Mouse (Mus musculus) ES-E14 (cell line): Measurements from ENCODE around the gene Lmntd1. TPM values are rescaled to one million over a fixed set of nuclear protein-coding genes. Genes with fewer than 3 reads are reported as not detected.

Experiments used
- DNase-seq: peaks from one replicate; pipeline ENCODE4 v3.0.0-alpha.2; 2013; ENCODE audit warnings: low read depth, low spot score
- H3K27ac ChIP-seq: 2 replicates; pipeline ENCODE4 v1.5.1; 2012; ENCODE audit warnings: low read depth, mild to moderate bottlenecking, low read length, moderate library complexity, mixed read lengths; ENCODE audit not compliant: poor library complexity, insufficient read depth, severe bottlenecking
- H3K36me3 ChIP-seq: 2 replicates; pipeline ENCODE4 v1.6.1; 2012; ENCODE audit warnings: mild to moderate bottlenecking, low read length, moderate library complexity, mixed read lengths; ENCODE audit not compliant: control insufficient read depth, poor library complexity, insufficient read depth, severe bottlenecking
- H3K4me1 ChIP-seq, 2 experiments: fragments of 150-350 bp in 1 of 2; sonication (generic) in 1 of 2; 2 replicates each; pipeline ENCODE4 v1.6.1; 2012; ENCODE audit warnings: low read length in 2 of 2, mild to moderate bottlenecking in 1 of 2, mixed read lengths in 1 of 2; ENCODE audit not compliant: control insufficient read depth in 2 of 2, insufficient read depth in 2 of 2, poor library complexity in 1 of 2
- H3K4me3 ChIP-seq, 2 experiments: fragments of 150-350 bp in 1 of 2; sonication (generic) in 1 of 2; 2 replicates each; pipeline ENCODE4 v1.5.1; 2012; ENCODE audit warnings: low read length in 2 of 2, low read depth in 1 of 2, mild to moderate bottlenecking in 1 of 2, mixed read lengths in 1 of 2; ENCODE audit not compliant: insufficient read depth in 1 of 2, poor library complexity in 1 of 2, severe bottlenecking in 1 of 2
- H3K9ac ChIP-seq: 2 replicates; pipeline ENCODE4 v1.6.1; 2012; ENCODE audit warnings: low read depth, mild to moderate bottlenecking, low read length, mixed read lengths; ENCODE audit not compliant: poor library complexity, insufficient read depth, severe bottlenecking
- H3K9me3 ChIP-seq: fragments of 150-350 bp; sonication (generic); 2 replicates; pipeline ENCODE4 v1.6.1; 2012; ENCODE audit warnings: low read depth, mild to moderate bottlenecking, low read length; ENCODE audit not compliant: control insufficient read depth, insufficient read depth
- CHD2 ChIP-seq: IDR thresholded peaks from 2 replicates; pipeline ENCODE4 v1.6.1; 2014; ENCODE audit warnings: mild to moderate bottlenecking, low read depth, low read length, inconsistent platforms
- HCFC1 ChIP-seq: IDR thresholded peaks from 2 replicates; pipeline ENCODE4 v1.6.1; 2012; ENCODE audit warnings: low read length, inconsistent platforms, borderline replicate concordance; ENCODE audit not compliant: insufficient read depth
- MAFK ChIP-seq: IDR thresholded peaks from 2 replicates; pipeline ENCODE4 v1.6.1; 2014; ENCODE audit warnings: mild to moderate bottlenecking, low read depth, low read length, inconsistent platforms; ENCODE audit not compliant: insufficient read depth
- ZC3H11A ChIP-seq: IDR thresholded peaks from 2 replicates; pipeline ENCODE4 v1.6.1; 2012; ENCODE audit warnings: low read depth, mild to moderate bottlenecking, inconsistent platforms, low read length, borderline replicate concordance
- ZNF384 ChIP-seq: IDR thresholded peaks from 2 replicates; pipeline ENCODE4 v1.6.1; 2012; ENCODE audit warnings: low read depth, low read length, inconsistent platforms
- in situ Hi-C, 2 experiments: fragments of 600-800 bp; cut with MboI; formaldehyde crosslinking; loops; one replicate each; pipeline ENCODE4 v1.15.1; 2025; ENCODE audit warnings: low sequenced_read_pairs in 2 of 2, inconsistent platforms in 1 of 2; ENCODE audit not compliant: unreplicated experiment in 2 of 2
- total RNA-seq: library from RNA; depleted of rRNA; stranded (reverse); fragments of 300-350 nt; gene quantifications from 2 replicates; pipeline ENCODE4 v1.2.3, GENCODE M21; 2012

The Lmntd1 gene
- total RNA-seq, 1 experiment = not detected

DNA sequence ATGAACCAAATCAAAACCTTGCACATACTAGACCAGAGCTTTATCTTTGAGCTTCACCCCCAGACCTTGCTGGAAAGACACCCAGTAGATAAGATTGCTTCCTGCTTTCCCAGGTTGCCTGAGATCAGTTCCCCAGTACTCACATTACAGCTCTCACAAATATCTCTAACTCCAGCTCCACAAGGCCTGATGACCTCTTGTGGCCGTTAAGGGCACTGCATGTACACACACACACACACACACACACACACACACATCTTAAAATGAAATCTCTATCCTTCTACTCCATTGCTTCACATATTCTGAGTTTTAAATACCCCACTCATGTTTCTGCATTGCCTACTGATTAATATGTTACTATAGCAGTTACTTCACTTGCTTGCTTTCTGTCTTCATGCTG is 41.6 kb upstream of the Lmntd1 start:
- Histone ChIP-seq H3K4me3 (no peak overlapping the region), H3K4me1 (no peaks in the 10 kb centered on the region), H3K36me3 (no peaks in the 10 kb centered on the region), H3K9me3 (no peaks in the 10 kb centered on the region), H3K9ac (no peak overlapping the region), H3K27ac (no peak overlapping the region)
- in situ Hi-C loops = no loop called here
- no peak for DNase-seq
- TF ChIP-seq CHD2 = no peak
- TF ChIP-seq MAFK = no peak
- peak; percentile 24; the same call in 1 of the 2 replicates for TF ChIP-seq ZC3H11A

DNA sequence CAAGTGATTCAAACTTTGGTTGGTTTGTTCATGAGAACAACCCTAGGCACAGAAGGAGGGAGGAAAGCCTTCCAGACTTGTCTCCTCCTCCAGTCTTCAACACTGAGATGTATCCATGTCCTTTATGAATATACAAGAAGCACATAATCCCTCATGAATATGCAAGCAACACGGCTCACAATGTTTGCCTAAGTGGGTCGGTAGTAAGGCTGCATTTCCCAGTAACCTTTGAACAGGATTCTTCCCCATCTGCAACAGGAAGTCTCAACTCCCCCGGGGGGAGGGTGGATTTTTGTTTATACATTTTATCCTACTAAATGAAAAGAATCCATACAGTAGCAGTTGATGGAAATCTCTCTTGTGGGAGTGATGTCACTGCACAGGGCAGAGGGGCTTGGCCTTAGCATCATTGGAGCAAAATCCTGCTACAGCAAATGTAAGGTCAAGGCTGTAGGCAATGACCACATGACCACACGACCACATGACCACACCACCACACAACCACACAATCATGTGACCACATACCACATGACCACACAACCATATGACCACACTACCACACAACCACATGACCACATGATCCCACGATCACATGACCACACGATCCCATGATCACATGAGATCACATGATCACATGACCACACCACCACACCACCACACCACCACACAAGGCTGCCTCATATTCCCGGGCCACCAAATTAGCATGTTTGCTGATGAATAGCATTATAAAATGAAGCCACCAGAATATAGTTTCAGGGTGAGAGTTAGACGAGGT is 40.1 kb upstream of the Lmntd1 start:
- Histone ChIP-seq H3K4me1 (no peaks in the 10 kb centered on the region), H3K4me3 (no peak overlapping the region), H3K27ac (no peak overlapping the region), H3K36me3 (no peaks in the 10 kb centered on the region), H3K9me3 (no peaks in the 10 kb centered on the region), H3K9ac (no peak overlapping the region)
- in situ Hi-C loops = no loop called here
- no peak for DNase-seq
- TF ChIP-seq HCFC1 (no peak), ZNF384 (no peak), MAFK (no peak), CHD2 (no peak), ZC3H11A (no peak)

DNA sequence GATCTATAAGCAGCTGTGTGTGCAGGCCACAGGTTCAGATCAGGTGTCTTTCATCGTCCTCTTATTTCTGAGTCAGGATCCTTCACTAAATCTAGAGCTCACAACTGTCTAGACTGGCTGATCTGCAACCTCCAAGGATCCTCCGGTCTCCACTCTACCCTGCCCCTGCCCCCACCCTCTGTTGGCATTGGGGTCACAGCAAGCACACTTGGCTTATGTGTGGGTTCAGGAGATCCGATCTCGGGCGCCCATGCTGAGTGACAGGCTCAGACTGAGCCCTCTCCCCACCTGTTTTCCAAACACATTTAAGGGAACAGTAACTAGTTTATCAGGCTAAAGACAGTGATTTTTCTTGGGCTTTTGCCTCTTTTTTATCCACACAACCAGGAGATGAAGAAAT is 39.5 kb upstream of the Lmntd1 start:
- H3K4me1 ChIP-seq = no peaks in the 10 kb centered on the region
- H3K9ac ChIP-seq = no peak overlapping the region
- in situ Hi-C loops = no loop called here
- no peaks in the 10 kb centered on the region for H3K9me3 ChIP-seq
- H3K27ac ChIP-seq = no peak overlapping the region
- H3K4me3 ChIP-seq = no peak overlapping the region
- TF ChIP-seq CHD2 = no peak
- no peak for TF ChIP-seq ZNF384
- TF ChIP-seq MAFK = no peak
- TF ChIP-seq ZC3H11A = no peak
- TF ChIP-seq HCFC1 = no peak
- H3K36me3 ChIP-seq = no peaks in the 10 kb centered on the region
- DNase-seq = no peak

DNA sequence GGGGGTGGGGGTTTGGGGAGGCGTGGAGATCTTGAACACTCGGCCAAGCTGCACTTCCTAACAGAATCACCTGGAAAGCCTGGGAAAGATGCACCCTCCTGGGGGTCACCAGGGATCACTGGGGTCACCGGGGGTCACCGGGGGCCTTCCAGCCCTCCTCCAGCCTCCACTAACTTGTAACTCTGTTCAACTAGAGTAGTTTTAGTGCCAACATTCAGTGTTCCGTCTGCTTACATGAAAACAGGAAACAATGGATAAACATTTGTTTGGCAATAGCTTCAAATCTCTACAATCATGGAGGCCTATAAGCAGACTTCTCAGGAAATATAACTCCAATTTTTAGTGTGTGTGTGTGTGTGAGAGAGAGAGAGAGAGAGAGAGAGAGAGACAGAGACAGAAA is 38.9 kb upstream of the Lmntd1 start:
- TF ChIP-seq CHD2 (no peak), HCFC1 (no peak), MAFK (no peak), ZNF384 (no peak), ZC3H11A (no peak)
- H3K27ac ChIP-seq = no peak overlapping the region
- no peak for DNase-seq
- in situ Hi-C loops = no loop called here
- H3K4me3 ChIP-seq = no peak overlapping the region
- H3K9ac ChIP-seq = no peak overlapping the region
- H3K36me3 ChIP-seq = no peaks in the 10 kb centered on the region
- no peaks in the 10 kb centered on the region for H3K4me1 ChIP-seq
- H3K9me3 ChIP-seq = no peaks in the 10 kb centered on the region

DNA sequence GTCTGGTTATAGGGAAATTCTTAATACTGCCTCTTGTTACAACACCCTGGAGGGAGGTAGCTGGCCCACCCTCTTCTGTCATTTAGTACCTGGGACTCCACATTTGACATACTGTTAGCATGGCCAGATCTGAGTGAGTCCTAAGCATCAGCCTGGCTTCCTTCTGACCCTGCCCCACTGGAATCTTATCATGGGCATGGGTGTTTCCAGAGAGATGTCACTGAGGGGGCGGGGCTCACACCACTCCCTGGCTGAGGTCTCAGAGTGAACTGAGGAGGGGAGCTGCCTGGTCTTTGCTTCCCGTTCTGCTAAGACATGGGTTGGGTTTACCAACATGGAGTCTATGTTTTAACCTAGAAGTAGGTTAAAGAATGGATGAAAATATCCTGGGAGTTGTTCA is 37.9 kb upstream of the Lmntd1 start:
- Histone ChIP-seq H3K4me1 (no peaks in the 10 kb centered on the region), H3K9ac (no peak overlapping the region), H3K27ac (no peak overlapping the region), H3K9me3 (no peaks in the 10 kb centered on the region), H3K36me3 (no peaks in the 10 kb centered on the region), H3K4me3 (no peak overlapping the region)
- in situ Hi-C loops = no loop called here
- no peak for DNase-seq
- TF ChIP-seq CHD2 (no peak), ZC3H11A (no peak), MAFK (no peak), ZNF384 (no peak), HCFC1 (no peak)
